Mouse (Mus musculus) liver, embryonic 16.5 days (tissue): Measurements from ENCODE around the gene Ubiad1. TPM values are rescaled to one million over a fixed set of nuclear protein-coding genes. Genes with fewer than 3 reads are reported as not detected.
A peak's percentile ranks its signal among the peaks of the same experiment; 100 is the strongest.

Experiments used
- ATAC-seq: fragments of 200-750 bp; cut with Nextera tagmentation; 2 replicates; pipeline ENCODE4 v1.8.0; 2017; ENCODE audit warnings: low read depth, mild to moderate bottlenecking, moderate number of reproducible peaks, moderate library complexity
- H3K27ac ChIP-seq: fragments of 300-500 bp; sonication (generic); 2 replicates; pipeline ENCODE4 v1.5.1; 2014; ENCODE audit warnings: mild to moderate bottlenecking, low read length
- H3K27me3 ChIP-seq: fragments of 300-500 bp; sonication (generic); 2 replicates; pipeline ENCODE4 v1.6.1; 2014; ENCODE audit warnings: low read depth, low read length, mixed read lengths; ENCODE audit not compliant: control insufficient read depth, insufficient read depth
- H3K36me3 ChIP-seq: fragments of 300-500 bp; sonication (generic); 2 replicates; pipeline ENCODE4 v1.6.1; 2014; ENCODE audit warnings: mild to moderate bottlenecking; ENCODE audit not compliant: control insufficient read depth, insufficient read depth
- H3K4me1 ChIP-seq: fragments of 300-500 bp; sonication (generic); 2 replicates; pipeline ENCODE4 v1.6.1; 2014; ENCODE audit warnings: low read depth, low read length, mixed read lengths; ENCODE audit not compliant: control insufficient read depth
- H3K4me2 ChIP-seq: fragments of 300-500 bp; sonication (generic); 2 replicates; pipeline ENCODE4 v1.6.1; 2014; ENCODE audit warnings: low read depth, low read length, mixed read lengths
- H3K4me3 ChIP-seq: fragments of 300-500 bp; sonication (generic); 2 replicates; pipeline ENCODE4 v1.5.1; 2014; ENCODE audit warnings: low read depth, mild to moderate bottlenecking, low read length
- H3K9ac ChIP-seq: fragments of 300-500 bp; sonication (generic); 2 replicates; pipeline ENCODE4 v1.6.1; 2014; ENCODE audit warnings: low read depth, low read length
- H3K9me3 ChIP-seq: fragments of 300-500 bp; sonication (generic); replicated peaks from 2 replicates; pipeline ENCODE4 v1.6.1; 2016; ENCODE audit warnings: low read length; ENCODE audit not compliant: control insufficient read depth
- WGBS: fragments of 180-500 bp; shearing (Covaris S2); extraction: QIAGEN DNeasy Blood & Tissue Kit; methylation state at CpG from one replicate; pipeline ENCODE4 v1.1.7; 2014; ENCODE audit not compliant: insufficient replicate concordance; 5-methylcytosine and 5-hydroxymethylcytosine counted together
- polyA plus RNA-seq: library from polyadenylated mRNA; unstranded; fragments of >200 nt; fragmentation: Nextera tagmentation; extraction: Ambion mirVana; gene quantifications from 2 replicates; pipeline ENCODE4 v1.2.1, GENCODE M21; 2015

Gene Ubiad1
- polyA plus RNA-seq, 1 experiment from 2014 or later, result 11.9 TPM

GRCm38 (mm10) chr4:148462717-148463116 is 18.1 kb upstream of the Ubiad1 start:
- Histone ChIP-seq H3K27ac (no peak overlapping the region), H3K9ac (no peak overlapping the region), H3K4me1 (no peaks in the 10 kb centered on the region), H3K36me3 (peaks cover 44% of the 10 kb centered on the region), H3K4me2 (no peak overlapping the region), H3K4me3 (no peak overlapping the region), H3K9me3 (no peaks in the 10 kb centered on the region), H3K27me3 (no peaks in the 10 kb centered on the region)
- WGBS, result 87% methylated on average over 13 of the region's 13 CpGs
- no peak for ATAC-seq

- no peak overlapping the region for H3K9ac ChIP-seq
- peaks cover 40% of the 10 kb centered on the region for H3K36me3 ChIP-seq
- H3K4me1 ChIP-seq, result no peaks in the 10 kb centered on the region
- H3K27ac ChIP-seq, result no peak overlapping the region
- no peak overlapping the region for H3K4me2 ChIP-seq
- H3K27me3 ChIP-seq, result no peaks in the 10 kb centered on the region
- no peak for ATAC-seq
- no peak overlapping the region for H3K4me3 ChIP-seq
- no peaks in the 10 kb centered on the region for H3K9me3 ChIP-seq
- 75% methylated on average over 4 of the region's 4 CpGs for WGBS
These were observed 17.2 kb upstream of the Ubiad1 start for GRCm38 (mm10) chr4:148461772-148462171.

- no peaks in the 10 kb centered on the region for H3K4me1 ChIP-seq
- H3K36me3 ChIP-seq, result peaks cover 42% of the 10 kb centered on the region
- H3K4me2 ChIP-seq, result no peak overlapping the region
- 80% methylated on average over 12 of the region's 12 CpGs for WGBS
- H3K9ac ChIP-seq, result no peak overlapping the region
- ATAC-seq, result no peak
- no peaks in the 10 kb centered on the region for H3K27me3 ChIP-seq
- H3K9me3 ChIP-seq, result no peaks in the 10 kb centered on the region
- no peak overlapping the region for H3K4me3 ChIP-seq
- H3K27ac ChIP-seq, result no peak overlapping the region
These were observed 16.2 kb upstream of the Ubiad1 start for GRCm38 (mm10) chr4:148460656-148461284.

- Histone ChIP-seq H3K27ac (no peak overlapping the region), H3K27me3 (no peaks in the 10 kb centered on the region), H3K9ac (no peak overlapping the region), H3K4me2 (no peak overlapping the region), H3K36me3 (peaks cover 40% of the 10 kb centered on the region), H3K9me3 (no peaks in the 10 kb centered on the region), H3K4me1 (no peaks in the 10 kb centered on the region), H3K4me3 (no peak overlapping the region)
- no peak for ATAC-seq
- WGBS, result 75% methylated on average over 5 of the region's 5 CpGs
These were observed 11.0 kb upstream of the Ubiad1 start for GRCm38 (mm10) chr4:148455477-148456025.

GRCm38 (mm10) chr4:148453707-148454106 is 9.1 kb upstream of the Ubiad1 start:
- H3K4me1 ChIP-seq, result peaks cover 8% of the 10 kb centered on the region
- H3K9ac ChIP-seq, result no peak overlapping the region
- H3K9me3 ChIP-seq, result no peaks in the 10 kb centered on the region
- no peak overlapping the region for H3K27ac ChIP-seq
- WGBS, result 83% methylated on average over 11 of the region's 11 CpGs
- no peaks in the 10 kb centered on the region for H3K27me3 ChIP-seq
- no peak overlapping the region for H3K4me2 ChIP-seq
- H3K4me3 ChIP-seq, result no peak overlapping the region
- H3K36me3 ChIP-seq, result peaks cover 35% of the 10 kb centered on the region
- no peak for ATAC-seq

- ATAC-seq, result peak; percentile 33
These were observed 4.3 kb upstream of the Ubiad1 start for GRCm38 (mm10) chr4:148448853-148449245.

GRCm38 (mm10) chr4:148448179-148448852 is 3.7 kb upstream of the Ubiad1 start, which contains the start of gene Mtor:
Mtor (plus strand) TSS chr4:148448611.
- no peaks in the 10 kb centered on the region for H3K27me3 ChIP-seq
- under 1% methylated on average over 55 of the region's 56 CpGs for WGBS
- no peaks in the 10 kb centered on the region for H3K9me3 ChIP-seq
- peak within 1 kb of the TSS; percentile 98 for H3K4me3 ChIP-seq
- peak within 1 kb of the TSS; percentile 95 for H3K9ac ChIP-seq
- ATAC-seq, result peak; percentile 90
- H3K27ac ChIP-seq, result peak within 1 kb of the TSS; percentile 81
- H3K36me3 ChIP-seq, result peaks cover 10% of the 10 kb centered on the region; the same call in 1 of the 2 replicates
- H3K4me1 ChIP-seq, result peaks cover 34% of the 10 kb centered on the region
- peak within 1 kb of the TSS; percentile 89 for H3K4me2 ChIP-seq

More at GRCm38 (mm10) chr4:148448853-148449245, 4.3 kb upstream of the Ubiad1 start:
- WGBS, result under 1% methylated on average over 15 of the region's 15 CpGs
- Histone ChIP-seq H3K36me3 (peaks cover 14% of the 10 kb centered on the region), H3K27ac (peak overlapping the region; percentile 81), H3K4me2 (peak overlapping the region; percentile 89), H3K27me3 (no peaks in the 10 kb centered on the region), H3K9me3 (no peaks in the 10 kb centered on the region), H3K4me1 (peaks cover 28% of the 10 kb centered on the region), H3K4me3 (peak overlapping the region; percentile 98), H3K9ac (peak overlapping the region; percentile 95)

GRCm38 (mm10) chr4:148442598-148442997 is 2.0 kb downstream of the Ubiad1 start:
- no peak for ATAC-seq
- H3K9ac ChIP-seq, result no peak overlapping the region
- H3K4me2 ChIP-seq, result no peak overlapping the region
- H3K36me3 ChIP-seq, result no peaks in the 10 kb centered on the region
- no peak overlapping the region for H3K27ac ChIP-seq
- whole genome bisulfite sequencing, result 73% methylated on average over 7 of the region's 7 CpGs
- H3K9me3 ChIP-seq, result no peaks in the 10 kb centered on the region
- no peaks in the 10 kb centered on the region for H3K27me3 ChIP-seq
- H3K4me1 ChIP-seq, result peaks cover 25% of the 10 kb centered on the region
- H3K4me3 ChIP-seq, result no peak overlapping the region

- Histone ChIP-seq H3K4me1 (peaks cover 23% of the 10 kb centered on the region), H3K9ac (no peak overlapping the region), H3K27me3 (no peaks in the 10 kb centered on the region), H3K27ac (no peak overlapping the region), H3K4me3 (no peak overlapping the region), H3K36me3 (no peaks in the 10 kb centered on the region), H3K9me3 (no peaks in the 10 kb centered on the region), H3K4me2 (no peak overlapping the region)
- WGBS, result 74% methylated on average over 5 of the region's 5 CpGs
- ATAC-seq, result no peak
These were observed 2.6 kb downstream of the Ubiad1 start for GRCm38 (mm10) chr4:148441931-148442330.
